Mouse (Mus musculus): ENCODE measurements around the gene Exoc4. TPM values are rescaled to one million over a fixed set of nuclear protein-coding genes. Genes with fewer than 3 reads are reported as not detected.

Gene Exoc4
- total and polyA plus RNA-seq, 2 experiments, result 3.7 to 28.0 TPM

DNA sequence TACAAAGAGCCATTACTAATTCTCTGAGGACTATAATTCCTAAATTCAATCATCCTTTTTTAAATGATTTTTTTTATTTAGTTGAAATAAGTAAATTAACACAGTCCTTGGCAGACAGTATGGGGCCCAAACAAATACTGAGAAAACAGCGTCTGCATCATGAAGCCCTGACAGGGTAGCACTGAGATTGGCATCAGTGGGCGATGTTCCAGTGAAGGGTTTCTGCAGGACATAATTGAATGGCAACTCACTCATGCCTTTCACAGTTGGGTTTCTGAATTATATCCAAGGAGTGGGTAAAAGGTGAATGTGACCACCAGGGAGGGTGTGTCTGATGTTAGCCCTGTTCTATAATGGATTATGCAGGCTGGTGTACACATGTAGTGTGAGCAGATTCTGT lies 674.7 kb downstream of the Exoc4 start:
- no peak overlapping the region for H3K4me3 ChIP-seq (ENCODE audit: insufficient read depth, low read depth, low read length)
- 95% methylated on average over 2 of the region's 2 CpGs for WGBS
- H3K4me1 ChIP-seq (ENCODE audit: control insufficient read depth, insufficient read depth, low read length), result no peaks in the 10 kb centered on the region
- H3K27ac ChIP-seq (replicated peaks; ENCODE audit: insufficient read depth, low read depth, low read length), result no peak overlapping the region
- no peaks in the 10 kb centered on the region for H3K27me3 ChIP-seq (ENCODE audit: control insufficient read depth, insufficient read depth, low read length)
- no peak for DNase-seq (ENCODE audit: extremely low read depth, low read depth, low spot score)
- no peaks in the 10 kb centered on the region; the same call in 1 of the 2 replicates for H3K36me3 ChIP-seq (ENCODE audit: control insufficient read depth, insufficient read depth, low read length)
- H3K9ac ChIP-seq (ENCODE audit: low read depth, low read length), result no peak overlapping the region
- no peak for TF ChIP-seq CTCF (IDR thresholded peaks at IDR 0.05; ENCODE audit: low read depth, low read length)
- no peak for TF ChIP-seq POLR2A (IDR thresholded peaks at IDR 0.05; ENCODE audit: extremely low read depth, insufficient read depth, low read length)
- H3K79me2 ChIP-seq (ENCODE audit: control insufficient read depth, insufficient read depth, low read length), result no peaks in the 10 kb centered on the region

DNA sequence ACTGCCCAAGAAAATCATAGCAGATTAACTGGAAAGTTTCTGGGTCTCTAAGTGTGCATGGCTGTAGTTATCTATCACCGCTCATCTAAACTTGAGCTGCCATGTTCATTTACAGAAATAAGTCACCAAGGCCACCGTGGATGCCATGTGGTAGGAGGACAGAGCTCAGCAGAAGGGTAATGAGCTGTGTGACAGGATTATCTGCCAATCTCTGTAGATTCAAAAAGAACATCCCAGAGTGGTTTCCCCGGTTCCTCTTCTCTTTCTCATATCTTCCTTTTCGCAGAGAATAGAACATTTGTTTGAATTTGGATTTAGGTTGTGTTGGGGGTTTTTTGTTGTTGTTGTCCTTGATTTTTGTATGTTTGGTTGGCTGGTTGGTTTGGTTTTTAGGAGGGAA lies 676.0 kb downstream of the Exoc4 start:
- 95% methylated on average over 4 of the region's 4 CpGs for whole genome bisulfite sequencing
- Histone ChIP-seq H3K4me3 (ENCODE audit: insufficient read depth, low read depth, low read length) (no peak overlapping the region), H3K4me1 (ENCODE audit: control insufficient read depth, insufficient read depth, low read length) (no peaks in the 10 kb centered on the region), H3K36me3 (ENCODE audit: control insufficient read depth, insufficient read depth, low read length) (no peaks in the 10 kb centered on the region; the same call in 1 of the 2 replicates), H3K27me3 (ENCODE audit: control insufficient read depth, insufficient read depth, low read length) (no peaks in the 10 kb centered on the region), H3K27ac (replicated peaks; ENCODE audit: insufficient read depth, low read depth, low read length) (no peak overlapping the region), H3K79me2 (ENCODE audit: control insufficient read depth, insufficient read depth, low read length) (no peaks in the 10 kb centered on the region), H3K9ac (ENCODE audit: low read depth, low read length) (no peak overlapping the region)
- DNase-seq (ENCODE audit: extremely low read depth, low read depth, low spot score), result no peak
- no peak for TF ChIP-seq CTCF (IDR thresholded peaks at IDR 0.05; ENCODE audit: low read depth, low read length)
- no peak for TF ChIP-seq POLR2A (IDR thresholded peaks at IDR 0.05; ENCODE audit: extremely low read depth, insufficient read depth, low read length)

DNA sequence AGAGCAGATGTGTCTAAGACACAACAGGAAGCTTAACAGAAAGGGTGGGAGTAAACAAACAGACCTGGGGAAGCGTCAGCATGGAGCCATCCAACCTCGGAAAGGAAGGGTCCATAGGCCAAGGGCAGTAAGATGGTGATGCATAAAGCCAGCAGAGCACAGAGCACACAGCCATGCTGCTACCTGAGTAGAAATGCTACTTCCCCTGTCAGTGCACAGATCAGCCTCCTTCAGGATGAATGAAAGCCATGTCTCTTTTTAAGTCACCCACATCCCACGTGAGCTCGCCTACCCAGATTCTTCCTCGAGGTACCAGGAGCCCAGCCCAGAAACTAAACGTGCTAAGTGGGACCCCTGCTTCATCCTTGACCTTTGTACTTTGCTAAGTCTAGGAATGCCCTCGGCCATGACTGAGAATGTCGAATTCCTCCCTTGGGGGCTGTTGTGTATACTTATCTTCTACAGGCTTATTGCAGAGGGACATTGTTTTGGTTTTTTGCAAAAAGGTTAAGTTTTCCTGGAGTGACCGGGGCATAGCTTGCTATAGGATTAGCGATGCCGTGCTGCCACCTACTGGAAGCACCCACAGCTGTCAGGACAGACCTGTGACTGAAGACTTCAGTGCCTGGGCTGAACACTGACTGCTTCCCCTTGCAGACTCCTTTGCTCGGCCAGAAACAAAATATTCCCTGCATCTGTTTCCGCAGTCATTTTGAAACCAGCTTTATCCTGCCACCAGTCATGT lies 680.6 kb downstream of the Exoc4 start:
- H3K9ac ChIP-seq (ENCODE audit: low read depth, low read length), result no peak overlapping the region
- H3K4me3 ChIP-seq (ENCODE audit: insufficient read depth, low read depth, low read length), result no peak overlapping the region
- no peak overlapping the region for H3K27ac ChIP-seq (replicated peaks; ENCODE audit: insufficient read depth, low read depth, low read length)
- no peaks in the 10 kb centered on the region for H3K4me1 ChIP-seq (ENCODE audit: control insufficient read depth, insufficient read depth, low read length)
- no peak for TF ChIP-seq POLR2A (IDR thresholded peaks at IDR 0.05; ENCODE audit: extremely low read depth, insufficient read depth, low read length)
- TF ChIP-seq CTCF (IDR thresholded peaks at IDR 0.05; ENCODE audit: low read depth, low read length), result peak; percentile 92
- peak; percentile 47 for DNase-seq (ENCODE audit: extremely low read depth, low read depth, low spot score)
- WGBS, result 18% methylated on average over 13 of the region's 13 CpGs
- no peaks in the 10 kb centered on the region for H3K36me3 ChIP-seq (ENCODE audit: control insufficient read depth, insufficient read depth, low read length)
- no peaks in the 10 kb centered on the region for H3K79me2 ChIP-seq (ENCODE audit: control insufficient read depth, insufficient read depth, low read length)
- H3K27me3 ChIP-seq (ENCODE audit: control insufficient read depth, insufficient read depth, low read length), result no peaks in the 10 kb centered on the region

DNA sequence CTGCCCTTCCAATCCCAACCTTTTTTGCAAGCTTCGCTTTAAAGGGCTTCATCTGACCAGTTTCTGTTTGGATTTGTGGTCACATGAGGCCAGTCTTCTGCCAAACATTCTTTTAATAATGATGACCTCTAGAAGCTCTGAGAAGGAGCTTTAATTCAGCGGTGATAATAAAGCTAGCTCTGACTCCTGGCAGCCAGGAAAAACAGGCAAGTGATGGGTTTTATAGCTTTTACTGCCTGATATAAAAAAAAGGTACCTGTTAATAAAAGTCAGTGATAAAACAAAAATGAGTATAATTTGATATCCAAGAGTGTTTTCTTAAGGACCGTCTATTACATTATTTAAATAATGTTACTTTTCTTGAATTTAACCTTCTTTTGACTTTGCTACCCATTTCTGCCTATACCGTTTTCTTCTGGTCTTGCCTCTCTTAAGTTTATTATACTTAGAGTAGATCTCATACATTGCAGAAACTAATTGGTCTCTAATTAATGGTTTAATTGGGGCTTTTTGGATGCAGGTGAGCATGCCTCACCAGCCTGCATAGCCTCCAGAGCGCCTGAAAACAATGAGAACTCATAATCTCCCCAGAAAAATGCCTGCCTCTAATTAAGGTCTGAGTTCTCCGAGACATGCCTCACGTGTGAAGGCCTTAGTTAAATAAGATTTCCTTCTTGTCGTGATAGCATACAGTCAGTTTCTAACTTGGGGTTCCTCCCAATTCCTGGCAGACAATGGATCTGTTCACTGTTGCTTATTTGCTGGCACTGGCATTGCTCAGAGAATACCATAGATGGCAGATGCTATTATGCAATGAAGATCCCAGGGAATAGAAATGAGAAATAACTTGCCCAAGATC lies 681.4 kb downstream of the Exoc4 start:
- Histone ChIP-seq H3K27ac (replicated peaks; ENCODE audit: insufficient read depth, low read depth, low read length) (no peak overlapping the region), H3K79me2 (ENCODE audit: control insufficient read depth, insufficient read depth, low read length) (no peaks in the 10 kb centered on the region), H3K4me3 (ENCODE audit: insufficient read depth, low read depth, low read length) (no peak overlapping the region), H3K9ac (ENCODE audit: low read depth, low read length) (no peak overlapping the region), H3K4me1 (ENCODE audit: control insufficient read depth, insufficient read depth, low read length) (no peaks in the 10 kb centered on the region), H3K36me3 (ENCODE audit: control insufficient read depth, insufficient read depth, low read length) (no peaks in the 10 kb centered on the region), H3K27me3 (ENCODE audit: control insufficient read depth, insufficient read depth, low read length) (no peaks in the 10 kb centered on the region)
- 73% methylated on average over 8 of the region's 8 CpGs for WGBS
- TF ChIP-seq POLR2A (IDR thresholded peaks at IDR 0.05; ENCODE audit: extremely low read depth, insufficient read depth, low read length), result no peak
- TF ChIP-seq CTCF (IDR thresholded peaks at IDR 0.05; ENCODE audit: low read depth, low read length), result no peak
- DNase-seq (ENCODE audit: extremely low read depth, low read depth, low spot score), result no peak

DNA sequence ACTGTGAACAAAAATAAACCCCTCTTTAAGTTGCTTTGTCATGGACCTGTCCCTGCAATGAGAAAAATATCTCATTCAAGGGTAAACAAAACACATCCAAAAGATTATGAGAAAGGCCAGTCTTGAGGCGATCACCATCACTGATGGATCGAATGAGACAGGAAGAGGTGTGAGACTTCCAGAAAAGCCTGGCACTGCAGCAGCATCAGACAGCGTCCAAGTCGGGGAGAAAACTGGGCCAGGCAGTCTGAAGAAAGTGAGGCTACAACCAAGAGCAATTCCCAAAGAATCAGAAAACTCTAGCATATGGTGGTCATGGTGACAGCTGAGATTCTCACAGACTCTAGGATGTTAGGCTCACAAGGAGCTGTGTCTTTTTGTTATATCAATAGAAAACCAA lies 689.0 kb downstream of the Exoc4 start:
- Histone ChIP-seq H3K9ac (ENCODE audit: low read depth, low read length) (no peak overlapping the region), H3K4me1 (ENCODE audit: control insufficient read depth, insufficient read depth, low read length) (no peaks in the 10 kb centered on the region), H3K4me3 (ENCODE audit: insufficient read depth, low read depth, low read length) (no peak overlapping the region), H3K27ac (replicated peaks; ENCODE audit: insufficient read depth, low read depth, low read length) (no peak overlapping the region), H3K36me3 (ENCODE audit: control insufficient read depth, insufficient read depth, low read length) (no peaks in the 10 kb centered on the region), H3K27me3 (ENCODE audit: control insufficient read depth, insufficient read depth, low read length) (no peaks in the 10 kb centered on the region), H3K79me2 (ENCODE audit: control insufficient read depth, insufficient read depth, low read length) (no peaks in the 10 kb centered on the region)
- no peak for TF ChIP-seq CTCF (IDR thresholded peaks at IDR 0.05; ENCODE audit: low read depth, low read length)
- DNase-seq (ENCODE audit: extremely low read depth, low read depth, low spot score), result no peak
- 96% methylated on average over 4 of the region's 4 CpGs for whole genome bisulfite sequencing

DNA sequence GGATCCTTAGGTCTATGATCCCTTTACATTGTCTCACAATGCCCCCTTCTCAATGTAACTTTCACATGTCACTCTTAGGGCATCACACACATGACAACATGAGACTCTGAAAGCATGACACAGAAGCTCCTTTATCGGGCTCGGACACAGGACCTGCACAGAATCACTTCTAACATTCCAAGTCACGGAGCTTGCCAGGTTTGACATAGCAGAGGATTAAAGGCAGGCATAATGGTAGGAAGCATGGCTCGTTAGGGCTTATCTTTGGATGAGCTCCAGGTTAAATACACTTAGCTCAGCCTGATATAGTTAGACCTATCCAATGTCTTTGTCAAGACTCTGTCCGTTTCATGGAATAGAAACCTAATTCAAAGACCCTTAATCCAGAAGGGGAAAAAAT lies 690.3 kb downstream of the Exoc4 start:
- H3K27me3 ChIP-seq (ENCODE audit: control insufficient read depth, insufficient read depth, low read length), result no peaks in the 10 kb centered on the region
- no peak for DNase-seq (ENCODE audit: extremely low read depth, low read depth, low spot score)
- no peak overlapping the region for H3K9ac ChIP-seq (ENCODE audit: low read depth, low read length)
- no peak overlapping the region for H3K4me3 ChIP-seq (ENCODE audit: insufficient read depth, low read depth, low read length)
- no peak for TF ChIP-seq POLR2A (IDR thresholded peaks at IDR 0.05; ENCODE audit: extremely low read depth, insufficient read depth, low read length)
- TF ChIP-seq CTCF (IDR thresholded peaks at IDR 0.05; ENCODE audit: low read depth, low read length), result no peak
- H3K79me2 ChIP-seq (ENCODE audit: control insufficient read depth, insufficient read depth, low read length), result no peaks in the 10 kb centered on the region
- H3K27ac ChIP-seq (replicated peaks; ENCODE audit: insufficient read depth, low read depth, low read length), result no peak overlapping the region
- no peaks in the 10 kb centered on the region for H3K36me3 ChIP-seq (ENCODE audit: control insufficient read depth, insufficient read depth, low read length)
- H3K4me1 ChIP-seq (ENCODE audit: control insufficient read depth, insufficient read depth, low read length), result no peaks in the 10 kb centered on the region
- 70% methylated on average over 5 of the region's 5 CpGs for WGBS

Data from liver, adult 2 months (tissue).